Mouse (Mus musculus) small intestine, adult 2 months (tissue): ENCODE data around the gene Eef1e1.

Source experiments
- CTCF ChIP-seq: fragments of 200-500 bp; IDR thresholded peaks from 2 replicates; pipeline ENCODE4 v1.5.1; 2012; ENCODE audit warnings: low read depth, mild to moderate bottlenecking, control low read depth, inconsistent platforms, low read length, moderate library complexity, mixed read lengths; ENCODE audit not compliant: insufficient replicate concordance, insufficient read length; ENCODE audit errors: extremely low read depth
- POLR2A ChIP-seq: fragments of 200-500 bp; IDR thresholded peaks from 2 replicates; pipeline ENCODE4 v1.6.1; 2012; ENCODE audit warnings: low read depth, mild to moderate bottlenecking, control low read depth, inconsistent platforms, low read length, moderate library complexity

DNA sequence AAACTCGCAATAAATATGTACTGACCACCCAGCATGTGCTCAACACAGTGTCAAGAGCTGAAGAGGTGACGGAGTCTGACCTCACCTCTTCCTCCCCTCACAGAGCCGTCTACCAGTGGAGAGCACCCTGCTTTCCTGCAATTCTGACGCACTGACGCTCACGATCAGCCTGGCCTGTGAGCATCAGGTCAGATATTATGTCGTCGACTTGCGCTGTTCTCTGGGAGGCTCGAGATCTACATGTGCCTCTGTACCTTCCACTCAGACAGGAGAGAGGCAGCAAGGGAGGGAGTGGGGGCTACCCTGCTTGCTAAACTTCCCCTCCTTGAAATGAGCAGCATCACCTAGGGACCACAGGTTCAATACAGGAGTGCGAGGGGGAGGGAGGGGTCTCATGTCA, 20.2 kb downstream of the Eef1e1 start:
- TF ChIP-seq CTCF (no peak), POLR2A (no peak)
